8 mouse cellular contexts compared by ENCODE assay signal in the genomic region with DNA sequence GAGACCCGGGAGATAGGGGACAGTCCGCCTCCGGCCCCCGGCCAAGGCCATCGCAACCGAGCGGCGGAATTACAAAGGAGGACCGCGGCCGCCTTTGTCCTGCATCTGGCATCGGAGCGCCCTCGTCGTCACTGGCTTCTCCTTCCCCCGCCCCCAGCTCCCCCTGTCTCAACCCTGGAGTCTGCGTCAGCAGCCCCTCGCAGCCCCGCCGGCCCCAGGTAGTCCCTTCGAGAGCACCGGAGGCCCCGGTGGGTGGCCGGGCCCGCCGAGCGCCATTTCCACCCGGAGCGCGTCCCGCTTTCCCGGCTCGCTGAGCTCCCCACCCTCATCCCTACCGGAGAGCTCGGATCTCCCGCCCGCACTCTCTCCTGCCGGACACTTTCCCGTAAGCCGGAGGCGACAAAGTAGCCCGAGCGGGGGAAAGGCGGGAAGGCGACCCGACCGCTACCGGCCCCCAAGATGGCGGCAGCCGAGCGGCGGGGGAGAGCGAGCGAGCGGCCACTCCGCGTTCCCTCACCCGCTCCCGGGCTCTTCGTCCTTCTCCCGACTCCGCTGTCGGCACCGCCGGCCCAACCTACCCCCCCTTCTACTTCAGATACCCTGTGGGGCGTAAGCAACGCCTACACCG. TPM values are rescaled to one million over a fixed set of nuclear protein-coding genes. Genes with fewer than 3 reads are reported as not detected.
A peak's percentile ranks its signal among the peaks of the same experiment; 100 is the strongest.
DNase-seq lines count a peak whose midpoint lies in the region; ATAC-seq and TF ChIP-seq lines count a peak whose summit lies in the region.

No protein-coding gene starts in this region.

- TF ChIP-seq CTCF in Patski (IDR thresholded peaks at IDR 0.05): no peak

- CTCF ChIA-PET in Patski (lab: Charles Lee): interaction anchor here (0.9 kb wide), 1 partner anchor 37 kb away, joined by 3 read pairs; a partner anchor contains a TSS

- peak overlapping the region; percentile 88 for H3K4me2 ChIP-seq in hindbrain, embryonic 13.5 days

- no peak for DNase-seq in Patski (ENCODE audit: low read depth, low spot score)
- DNase-seq in cerebellum, adult 9-11 months: peak; percentile 81
- peak; percentile 46 to 48 for DNase-seq in frontal cortex, postnatal 25 days (ENCODE audit: low spot score in 2 of 2)
- DNase-seq in left cerebral cortex, adult 8-10 months (ENCODE audit: low spot score in 2 of 2): peak; percentile 48 to 59
- DNase-seq in right cerebral cortex, postnatal 14 days: peak; percentile 73
- peak; percentile 63 to 77 for DNase-seq in urinary bladder, postnatal 4 days (ENCODE audit: low spot score in 2 of 2)

- peak overlapping the region; percentile 94 for H3K4me3 ChIP-seq in hindbrain, embryonic 13.5 days

- WGBS in hindbrain, embryonic 13.5 days: under 1% methylated on average over 68 of the region's 68 CpGs

- H3K9me3 ChIP-seq in hindbrain, embryonic 13.5 days: no peaks in the 10 kb centered on the region

- in situ Hi-C loops in Patski (cut with MboI; ENCODE audit: low pct_unique_long_range_greater_than_20kb): no loop called here

- peaks cover 63% of the 10 kb centered on the region for H3K4me1 ChIP-seq in hindbrain, embryonic 13.5 days (replicated peaks)

- peak overlapping the region; percentile 100 for H3K9ac ChIP-seq in hindbrain, embryonic 13.5 days

- no peaks in the 10 kb centered on the region for H3K36me3 ChIP-seq in hindbrain, embryonic 13.5 days

- peak overlapping the region; percentile 100 for H3K27ac ChIP-seq in hindbrain, embryonic 13.5 days

- POLR2A ChIA-PET in Patski (lab: Charles Lee): interaction anchor here (0.6 kb wide), 1 partner anchor 343 kb away, joined by 3 read pairs; no protein-coding TSS in a partner anchor

- peak; percentile 12 for ATAC-seq in Patski
- peak; percentile 30 for ATAC-seq in hindbrain, embryonic 13.5 days (ENCODE audit: low FRiP score)
- peak; percentile 36 for ATAC-seq in megakaryocyte, adult 5-6 weeks (ENCODE audit: poor library complexity, severe bottlenecking)

- H3K27me3 ChIP-seq in Patski: no peaks in the 10 kb centered on the region
- H3K27me3 ChIP-seq in hindbrain, embryonic 13.5 days: no peaks in the 10 kb centered on the region

RNA-seq across cellular contexts. Expression of a gene that starts 0.8 kb away (rescaled TPM):
- polyA plus RNA-seq in Patski (2021): 47.3 TPM
- 193 and 195 TPM in 2 replicates for polyA plus RNA-seq in hindbrain, embryonic 13.5 days (2015; fragmentation: Nextera tagmentation; extraction: Ambion mirVana)
- 10 to 100 TPM; 45.0 to 55.4 (median 47.2) TPM for total RNA-seq in left cerebral cortex, adult 8-10 months (2022)
- 23.4 and 28.8 TPM in 2 replicates for total RNA-seq in megakaryocyte, adult 5-6 weeks (2015)
- 31.2 and 34.4 TPM in 2 replicates for total RNA-seq in megakaryocyte, adult 5-6 weeks (2017)

RNA-seq across cellular contexts. Expression of a gene that starts 0.9 kb away (rescaled TPM):
- polyA plus RNA-seq in Patski (2021): 3.8 TPM
- polyA plus RNA-seq in hindbrain, embryonic 13.5 days (2015; fragmentation: Nextera tagmentation; extraction: Ambion mirVana): 0.88 and 1.1 TPM in 2 replicates
- 1 to 10 TPM; 1.7 to 3.4 (median 2.6) TPM for total RNA-seq in left cerebral cortex, adult 8-10 months (2022)
- not detected in 2 replicates for total RNA-seq in megakaryocyte, adult 5-6 weeks (2015)
- total RNA-seq in megakaryocyte, adult 5-6 weeks (2017): not detected in 2 replicates

RNA-seq across cellular contexts. Expression of a gene that starts 36.7 kb away (rescaled TPM):
- 0.59 TPM for polyA plus RNA-seq in Patski (2021)
- polyA plus RNA-seq in hindbrain, embryonic 13.5 days (2015; fragmentation: Nextera tagmentation; extraction: Ambion mirVana): 1.2 and 1.6 TPM in 2 replicates
- under 1 TPM in 3 of 4 experiments, not detected in 1; 0.14 to 0.91 (median 0.30) TPM for total RNA-seq in left cerebral cortex, adult 8-10 months (2022)
- total RNA-seq in megakaryocyte, adult 5-6 weeks (2015): 3.8 and 5.2 TPM in 2 replicates
- total RNA-seq in megakaryocyte, adult 5-6 weeks (2017): 1.7 and 2.0 TPM in 2 replicates

RNA-seq across cellular contexts. Expression of a gene that starts 43.2 kb away (rescaled TPM):
- 26.5 TPM for polyA plus RNA-seq in Patski (2021)
- 52.6 and 57.0 TPM in 2 replicates for polyA plus RNA-seq in hindbrain, embryonic 13.5 days (2015; fragmentation: Nextera tagmentation; extraction: Ambion mirVana)
- total RNA-seq in left cerebral cortex, adult 8-10 months (2022): 100 to 1,000 TPM in 1 of 4 experiments, 10 to 100 TPM in 3; 87.2 to 102 (median 93.0) TPM
- 6.6 and 7.0 TPM in 2 replicates for total RNA-seq in megakaryocyte, adult 5-6 weeks (2015)
- 4.8 and 5.5 TPM in 2 replicates for total RNA-seq in megakaryocyte, adult 5-6 weeks (2017)
